Mouse (Mus musculus): ENCODE measurements around the gene Krt81. TPM values are rescaled to one million over a fixed set of nuclear protein-coding genes. Genes with fewer than 3 reads are reported as not detected.

Krt81 gene
- total RNA-seq, 2 experiments from 2014 or later = not detected

DNA sequence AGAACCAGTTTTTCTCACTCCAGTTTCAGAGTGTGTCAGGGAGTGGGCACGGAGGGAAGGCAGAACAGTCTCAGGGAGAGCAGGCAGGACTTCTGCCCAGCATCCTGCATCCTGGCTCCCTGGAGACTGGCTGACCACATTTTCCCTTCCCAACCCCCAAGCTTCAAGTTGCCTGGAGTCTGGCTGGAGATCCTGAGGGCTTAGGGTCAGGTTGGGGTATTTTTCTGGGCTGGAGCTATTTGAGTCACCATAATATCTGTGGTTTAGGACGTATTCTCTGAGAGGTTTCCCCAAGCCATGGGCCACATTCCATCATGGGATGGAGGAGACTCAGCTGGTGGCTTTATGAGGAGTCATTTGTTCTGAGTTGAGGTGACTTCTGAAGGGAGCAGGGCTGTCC lies 8.3 kb downstream of the Krt81 start:
- ATAC-seq (replicated peaks; ENCODE audit: poor library complexity) = no peak

DNA sequence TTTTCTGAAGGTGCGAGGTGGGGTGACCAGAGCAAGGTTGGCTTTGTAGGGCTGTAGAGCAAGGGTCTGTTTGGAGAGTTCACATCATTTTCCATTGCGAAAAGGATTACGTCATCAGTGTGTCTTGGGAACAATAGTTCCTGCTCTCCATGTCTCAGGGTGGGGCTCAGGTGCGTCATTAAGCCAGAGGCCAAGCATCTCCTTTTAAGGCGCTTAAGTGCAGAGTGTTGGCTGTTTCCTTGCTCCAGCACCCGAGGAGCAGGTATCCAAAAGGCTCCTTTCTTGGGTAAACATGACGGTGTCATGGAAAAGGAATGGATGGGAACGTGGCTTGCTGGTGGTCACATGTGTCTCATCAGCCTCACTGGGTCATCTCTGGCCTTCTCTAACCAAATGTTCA lies 8.8 kb downstream of the Krt81 start:
- no peak for ATAC-seq (replicated peaks; ENCODE audit: poor library complexity)

DNA sequence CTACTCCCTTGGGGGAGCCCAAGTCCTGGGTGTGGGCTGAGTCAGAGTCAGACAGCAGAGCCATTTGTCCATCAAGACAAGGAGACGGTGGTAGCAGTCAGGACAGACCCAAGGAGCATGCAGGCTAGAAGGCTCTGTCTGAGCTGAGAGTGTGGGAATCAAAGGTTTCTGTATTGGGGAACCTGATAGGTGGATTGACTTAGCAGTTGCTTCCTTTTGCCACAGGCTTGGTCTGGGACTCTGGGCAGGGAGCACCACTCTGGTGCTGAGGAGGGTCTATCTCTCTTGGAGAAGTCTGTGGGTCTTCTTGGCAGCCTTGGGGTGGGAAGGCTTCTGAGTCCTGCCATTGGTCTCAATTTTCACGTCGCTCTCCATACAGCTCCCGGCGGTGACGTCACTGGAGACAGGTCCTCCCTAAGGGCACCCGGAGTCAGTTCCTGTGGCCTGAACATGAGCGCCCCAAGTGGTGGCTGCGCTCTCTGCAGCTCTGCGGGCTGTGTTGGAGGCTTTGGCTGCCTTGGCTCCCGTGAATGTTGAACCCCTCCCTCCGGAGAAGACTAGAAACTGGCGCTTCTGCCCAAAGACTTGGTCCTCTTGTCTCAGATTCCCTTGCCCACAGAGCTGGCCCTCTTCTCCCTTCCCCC lies 10.3 kb downstream of the Krt81 start:
- ATAC-seq (replicated peaks; ENCODE audit: poor library complexity) = peak; percentile 98

- ATAC-seq (replicated peaks; ENCODE audit: poor library complexity) = no peak
Measured at GRCm38 (mm10) chr15:101447444-101447843, 16.1 kb downstream of the Krt81 start, which contains the start of gene Krt88. Gene Krt88 (plus strand): TSS chr15:101447744.

- peak; percentile 39 for ATAC-seq (replicated peaks; ENCODE audit: poor library complexity)
Measured at GRCm38 (mm10) chr15:101446572-101446971, 17.0 kb downstream of the Krt81 start.

DNA sequence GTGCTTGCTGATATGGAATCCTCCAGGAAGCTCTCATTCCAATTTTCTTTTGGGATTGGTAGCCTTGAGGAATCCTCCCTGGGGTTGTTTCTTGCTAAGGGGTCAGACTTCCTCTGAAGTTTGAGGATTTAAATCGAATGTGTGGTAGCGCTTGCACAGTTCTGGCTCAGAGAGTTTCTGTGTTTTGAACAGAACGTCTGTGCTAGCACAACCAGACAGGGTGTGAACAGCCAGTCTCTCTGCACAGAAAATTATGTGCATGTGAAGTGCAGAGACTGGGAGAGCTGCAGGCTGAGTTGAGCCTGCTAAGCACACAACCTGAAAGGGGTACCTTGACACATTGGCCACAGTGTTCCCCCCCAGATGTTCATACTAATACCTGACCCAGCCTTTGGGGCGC lies 22.7 kb downstream of the Krt81 start:
- ATAC-seq (replicated peaks; ENCODE audit: poor library complexity) = no peak

DNA sequence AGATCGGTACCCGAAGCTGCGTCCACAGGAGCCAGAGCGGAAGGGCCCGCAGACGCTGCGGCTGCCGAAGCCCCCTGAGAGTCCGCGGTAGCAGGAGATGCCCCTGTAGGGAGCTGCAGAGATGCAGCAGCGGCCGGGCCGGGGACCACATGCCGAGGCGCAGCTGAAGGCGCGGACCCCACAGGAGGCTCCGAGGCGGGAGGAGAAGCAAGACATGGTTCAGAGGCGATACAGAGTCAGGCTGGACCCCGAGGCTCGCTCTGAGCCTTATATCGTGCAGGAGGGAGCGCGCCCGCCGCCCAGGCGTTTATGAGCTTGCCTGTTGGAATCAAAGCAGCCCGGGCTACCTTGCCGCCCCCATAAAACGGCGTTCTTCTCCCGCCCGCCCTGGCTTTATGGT lies 25.0 kb downstream of the Krt81 start, which contains the start of gene Krt87:
TSS of gene Krt87 (minus strand) at position 250 of the 400 bp plus-strand sequence.
- ATAC-seq (replicated peaks; ENCODE audit: poor library complexity) = no peak

- ATAC-seq (replicated peaks; ENCODE audit: poor library complexity) = peak; percentile 44
Measured at GRCm38 (mm10) chr15:101436611-101437010, 26.9 kb downstream of the Krt81 start.

DNA sequence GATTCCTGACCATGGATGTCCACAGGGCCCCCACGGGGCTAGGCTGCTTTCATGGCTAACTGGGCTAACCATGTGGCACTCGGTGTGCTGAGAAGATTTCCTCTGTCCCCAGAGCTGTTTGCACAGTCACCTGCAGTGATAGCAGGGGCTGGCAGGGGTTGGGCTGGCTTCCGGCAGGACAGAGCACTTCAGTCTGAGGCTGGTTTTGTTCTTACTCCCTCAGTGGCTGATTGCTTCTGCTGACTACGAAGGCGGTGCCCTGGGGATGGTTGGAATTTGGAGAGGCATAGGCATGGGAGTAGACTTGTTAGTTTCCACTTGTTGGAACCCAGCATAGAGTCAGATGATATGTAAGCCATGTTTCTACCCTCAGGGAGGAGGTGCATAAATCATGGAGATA lies 38.6 kb downstream of the Krt81 start:
- ATAC-seq (replicated peaks; ENCODE audit: poor library complexity) = no peak

DNA sequence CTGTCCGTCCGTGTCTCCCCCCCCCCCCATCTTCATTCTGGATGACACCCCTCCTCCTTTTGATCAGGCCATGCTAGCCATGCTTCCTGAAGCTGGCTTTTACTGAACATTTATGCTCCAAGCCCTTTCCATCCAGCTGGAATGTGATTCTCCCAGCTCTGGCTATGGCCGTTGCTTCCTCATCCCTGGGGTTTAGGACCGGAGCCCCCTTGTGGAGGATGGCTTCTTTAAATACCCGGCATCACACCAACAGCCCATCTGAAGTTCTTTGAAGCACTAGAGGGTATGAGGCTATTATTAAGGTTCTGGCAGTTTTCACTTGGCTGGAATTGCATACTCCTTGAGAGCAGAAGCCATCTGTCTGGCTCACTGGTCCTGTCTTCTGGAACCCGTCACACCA lies 42.6 kb downstream of the Krt81 start:
- ATAC-seq (replicated peaks; ENCODE audit: poor library complexity) = no peak

- ATAC-seq (replicated peaks; ENCODE audit: poor library complexity) = no peak
Measured at GRCm38 (mm10) chr15:101418950-101419349, 44.6 kb downstream of the Krt81 start.

DNA sequence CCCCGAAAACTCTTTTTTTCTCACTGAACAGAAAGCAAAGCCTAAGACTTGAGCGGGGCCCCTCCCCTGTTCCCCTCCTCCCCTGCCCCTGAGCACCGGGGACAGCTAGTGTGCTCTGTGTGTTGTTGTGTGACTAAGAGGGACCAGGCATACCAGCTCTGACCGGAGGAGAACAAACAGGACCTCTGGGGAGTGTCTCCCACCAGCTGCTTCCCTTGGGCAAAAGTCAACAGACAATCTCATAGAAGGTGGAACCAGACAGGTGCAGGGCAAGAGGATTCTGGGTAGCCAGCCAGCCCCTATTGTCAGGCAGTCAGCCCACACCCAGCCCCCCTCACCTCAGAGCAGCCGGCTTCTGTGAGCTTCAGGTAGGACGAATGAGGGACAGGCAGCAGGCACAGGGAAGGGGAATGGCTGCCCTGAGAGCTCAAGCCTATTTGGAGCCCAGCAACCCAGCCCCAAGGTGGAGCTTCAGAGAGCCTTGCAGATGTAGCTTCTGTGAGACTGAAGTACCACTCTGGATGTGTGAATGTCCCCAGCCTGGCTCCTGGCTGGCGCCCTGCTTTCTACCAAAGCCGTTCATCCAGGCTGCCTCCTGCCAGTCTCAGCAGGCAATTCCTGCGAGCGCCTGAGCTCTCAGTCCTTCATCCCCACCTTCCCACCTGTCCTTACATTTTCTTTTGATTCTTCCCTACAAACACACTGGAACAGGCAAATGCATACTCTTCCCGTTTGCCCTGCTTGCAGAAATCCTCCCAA lies 48.6 kb downstream of the Krt81 start:
- no peak for ATAC-seq (replicated peaks; ENCODE audit: poor library complexity)

- no peak for ATAC-seq (replicated peaks; ENCODE audit: poor library complexity)
Measured at GRCm38 (mm10) chr15:101413916-101414635, 49.5 kb downstream of the Krt81 start.

DNA sequence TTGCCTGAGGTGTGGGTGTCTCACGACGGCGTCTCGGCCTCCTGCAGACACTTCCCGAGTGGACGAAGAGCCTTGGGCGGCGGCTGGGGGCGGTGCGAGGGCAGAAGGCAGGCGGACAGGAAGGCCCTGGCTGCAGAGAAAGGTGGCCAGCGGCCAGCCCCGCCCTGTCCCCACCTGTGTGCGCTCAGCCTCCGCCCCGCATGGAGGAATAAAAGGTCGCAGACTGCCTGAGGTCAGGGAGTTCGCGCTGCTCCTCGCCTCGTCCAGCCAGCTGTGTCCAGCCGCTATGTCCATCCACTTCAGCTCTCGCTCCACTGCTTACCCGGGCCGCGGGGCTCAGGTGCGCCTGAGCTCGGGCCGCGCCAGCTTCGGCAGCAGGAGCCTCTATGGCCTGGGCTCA lies 51.4 kb downstream of the Krt81 start:
- no peak for ATAC-seq (replicated peaks; ENCODE audit: poor library complexity)

GRCm38 (mm10) chr15:101410775-101411174 lies 52.8 kb downstream of the Krt81 start, which contains the start of gene Krt7:
Gene Krt7 (plus strand): TSS chr15:101411043.
- peak; percentile 78 for ATAC-seq (replicated peaks; ENCODE audit: poor library complexity)

Other genes starting within 250 kb of the Krt81 start
- 0.98 and 1.1 TPM in 2 replicates for gene Grasp, start 239.6 kb downstream of the Krt81 start, total RNA-seq (2015)
- gene Grasp, start 239.6 kb downstream of the Krt81 start, total RNA-seq (2017) = 1.00 and 1.1 TPM in 2 replicates
- gene Nr4a1, start 209.5 kb downstream of the Krt81 start, total RNA-seq (2015) = 6.5 and 11.3 TPM in 2 replicates
- 7.1 and 7.9 TPM in 2 replicates for gene Nr4a1, start 209.5 kb downstream of the Krt81 start, total RNA-seq (2017)
- gene Atg101, start 179.5 kb downstream of the Krt81 start, total RNA-seq (2015) = 7.9 and 13.1 TPM in 2 replicates
- gene Atg101, start 179.5 kb downstream of the Krt81 start, total RNA-seq (2017) = 58.6 and 63.5 TPM in 2 replicates
- not detected in 2 replicates for gene 6030408B16Rik, start 170.5 kb downstream of the Krt81 start, total RNA-seq (2015)
- not detected in 2 replicates for gene 6030408B16Rik, start 170.5 kb downstream of the Krt81 start, total RNA-seq (2017)
- 1.8 and 3.1 TPM in 2 replicates for gene Krt80, start 93.6 kb downstream of the Krt81 start, total RNA-seq (2015)
- gene Krt80, start 93.6 kb downstream of the Krt81 start, total RNA-seq (2017) = 0.57 and 0.83 TPM in 2 replicates
- gene Krt7, start 52.7 kb downstream of the Krt81 start, total RNA-seq (2015) = 1.1 TPM in 1 of 2 replicates, not detected in the other
- not detected in 2 replicates for gene Krt7, start 52.7 kb downstream of the Krt81 start, total RNA-seq (2017)
- 0.12 TPM in 1 of 2 replicates, not detected in the other for gene Krt87, start 24.9 kb downstream of the Krt81 start, total RNA-seq (2015)
- gene Krt87, start 24.9 kb downstream of the Krt81 start, total RNA-seq (2017) = not detected in 2 replicates
- not detected in 2 replicates for gene Krt88, start 16.0 kb downstream of the Krt81 start, total RNA-seq (2015)
- not detected in 2 replicates for gene Krt88, start 16.0 kb downstream of the Krt81 start, total RNA-seq (2017)
- not detected in 2 replicates for gene Krt86, start 9.7 kb upstream of the Krt81 start, total RNA-seq (2015)
- gene Krt86, start 9.7 kb upstream of the Krt81 start, total RNA-seq (2017) = not detected in 2 replicates
- gene Krt83, start 27.8 kb upstream of the Krt81 start, total RNA-seq (2015) = not detected in 2 replicates
- 0.37 and 1.1 TPM in 2 replicates for gene Krt83, start 27.8 kb upstream of the Krt81 start, total RNA-seq (2017)
- 0.64 TPM in 1 of 2 replicates, not detected in the other for gene Gm49425, start 53.5 kb upstream of the Krt81 start, total RNA-seq (2015)
- not detected in 2 replicates for gene Gm49425, start 53.5 kb upstream of the Krt81 start, total RNA-seq (2017)
- not detected in 2 replicates for gene Krt84, start 69.1 kb upstream of the Krt81 start, total RNA-seq (2015)
- not detected in 2 replicates for gene Krt84, start 69.1 kb upstream of the Krt81 start, total RNA-seq (2017)
- not detected in 2 replicates for gene Krt82, start 86.9 kb upstream of the Krt81 start, total RNA-seq (2015)
- gene Krt82, start 86.9 kb upstream of the Krt81 start, total RNA-seq (2017) = not detected in 2 replicates
- gene Krt90, start 99.2 kb upstream of the Krt81 start, total RNA-seq (2015) = not detected in 2 replicates
- not detected in 2 replicates for gene Krt90, start 99.2 kb upstream of the Krt81 start, total RNA-seq (2017)
- gene Krt75, start 110.2 kb upstream of the Krt81 start, total RNA-seq (2015) = not detected in 2 replicates
- gene Krt75, start 110.2 kb upstream of the Krt81 start, total RNA-seq (2017) = not detected in 2 replicates
- not detected in 2 replicates for gene Gm5414, start 164.4 kb upstream of the Krt81 start, total RNA-seq (2015)
- not detected in 2 replicates for gene Gm5414, start 164.4 kb upstream of the Krt81 start, total RNA-seq (2017)
- gene Gm5478, start 183.6 kb upstream of the Krt81 start, total RNA-seq (2015) = not detected in 2 replicates
- gene Gm5478, start 183.6 kb upstream of the Krt81 start, total RNA-seq (2017) = not detected in 2 replicates
- not detected in 2 replicates for gene Krt6b, start 216.5 kb upstream of the Krt81 start, total RNA-seq (2015)
- gene Krt6b, start 216.5 kb upstream of the Krt81 start, total RNA-seq (2017) = not detected in 2 replicates
- gene Krt6a, start 230.6 kb upstream of the Krt81 start, total RNA-seq (2015) = not detected in 2 replicates
- not detected in 2 replicates for gene Krt6a, start 230.6 kb upstream of the Krt81 start, total RNA-seq (2017)
- gene Krt5, start 249.1 kb upstream of the Krt81 start, total RNA-seq (2015) = not detected in 2 replicates
- not detected in 2 replicates for gene Krt5, start 249.1 kb upstream of the Krt81 start, total RNA-seq (2017)

All from megakaryocyte progenitor cell, adult 5-6 weeks (primary cell).